Mouse (Mus musculus) liver, embryonic 13.5 days (tissue): ENCODE measurements around the gene Sh2b2. TPM values are rescaled to one million over a fixed set of nuclear protein-coding genes. Genes with fewer than 3 reads are reported as not detected.

ENCODE experiments used
- ATAC-seq: fragments of 200-750 bp; cut with Nextera tagmentation; 2 replicates; pipeline ENCODE4 v1.8.0; 2017; ENCODE audit warnings: low read depth, mild to moderate bottlenecking, moderate number of reproducible peaks, moderate library complexity
- DNase-seq: peaks from one replicate; pipeline ENCODE4 v3.0.0; 2022
- H3K27ac ChIP-seq: fragments of 300-500 bp; sonication (generic); 2 replicates; pipeline ENCODE4 v1.5.1; 2015; ENCODE audit warnings: moderate library complexity, mild to moderate bottlenecking, inconsistent platforms
- H3K27me3 ChIP-seq: fragments of 300-500 bp; sonication (generic); 2 replicates; pipeline ENCODE4 v1.6.1; 2015; ENCODE audit warnings: mild to moderate bottlenecking, inconsistent platforms
- H3K36me3 ChIP-seq: fragments of 300-500 bp; sonication (generic); 2 replicates; pipeline ENCODE4 v1.6.1; 2015; ENCODE audit warnings: mild to moderate bottlenecking, inconsistent platforms
- H3K4me1 ChIP-seq: fragments of 300-500 bp; sonication (generic); replicated peaks from 2 replicates; pipeline ENCODE4 v1.6.1; 2015; ENCODE audit warnings: inconsistent platforms
- H3K4me2 ChIP-seq: fragments of 300-500 bp; sonication (generic); 2 replicates; pipeline ENCODE4 v1.6.1; 2015; ENCODE audit warnings: inconsistent platforms, mild to moderate bottlenecking, moderate library complexity
- H3K4me3 ChIP-seq: fragments of 300-500 bp; sonication (generic); replicated peaks from 2 replicates; pipeline ENCODE4 v1.5.1; 2015; ENCODE audit warnings: mild to moderate bottlenecking, inconsistent platforms
- H3K9ac ChIP-seq: fragments of 300-500 bp; sonication (generic); 2 replicates; pipeline ENCODE4 v1.6.1; 2015; ENCODE audit warnings: mild to moderate bottlenecking, inconsistent platforms
- H3K9me3 ChIP-seq: fragments of 300-500 bp; sonication (generic); replicated peaks from 2 replicates; pipeline ENCODE4 v1.6.1; 2016; ENCODE audit warnings: inconsistent platforms
- WGBS: fragments of 180-500 bp; shearing (Covaris S2); methylation state at CpG from one replicate; pipeline ENCODE4 v1.1.7; 2015; ENCODE audit not compliant: insufficient replicate concordance; 5-methylcytosine and 5-hydroxymethylcytosine counted together
- polyA plus RNA-seq: library from polyadenylated mRNA; unstranded; fragments of >200 nt; fragmentation: Nextera tagmentation; extraction: Ambion mirVana; gene quantifications from 2 replicates; pipeline ENCODE4 v1.2.1, GENCODE M21; 2015

Gene Sh2b2
- polyA plus RNA-seq, 1 experiment from 2014 or later, result 1.4 TPM

- 4% methylated on average over 19 of the region's 19 CpGs for WGBS
- H3K9me3 ChIP-seq, result no peaks in the 10 kb centered on the region
- no peak overlapping the region for H3K9ac ChIP-seq
- ATAC-seq (no peak), DNase-seq (no peak)
- H3K4me3 ChIP-seq, result peak overlapping the region; percentile 12; the same call in 1 of the 2 replicates
- peak overlapping the region; percentile 52 for H3K4me2 ChIP-seq
- no peaks in the 10 kb centered on the region for H3K36me3 ChIP-seq
- peaks cover 34% of the 10 kb centered on the region for H3K27me3 ChIP-seq
- H3K4me1 ChIP-seq, result peaks cover 15% of the 10 kb centered on the region
- no peak overlapping the region for H3K27ac ChIP-seq
These were observed 8.7 kb downstream of the Sh2b2 start for GRCm38 (mm10) chr5:136237607-136238006.

DNA sequence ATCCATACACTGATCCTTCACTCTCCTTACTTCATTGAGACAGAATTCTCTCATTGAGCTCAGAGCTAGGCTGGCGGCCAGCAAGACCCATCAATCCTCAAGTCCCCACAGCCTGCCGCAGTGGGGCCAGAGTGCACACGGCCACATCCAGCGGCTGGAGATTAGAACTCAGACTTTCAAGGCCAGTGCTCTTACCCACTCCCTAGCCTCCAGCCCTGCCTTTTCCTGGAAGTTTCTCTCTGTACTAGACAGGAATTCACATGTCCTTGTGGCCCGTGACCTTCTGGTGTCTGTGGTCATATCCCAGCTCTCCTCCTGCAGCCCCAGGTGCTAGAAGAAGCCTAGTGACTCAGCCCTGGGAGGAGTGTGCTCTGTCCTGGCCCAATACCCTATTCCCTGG, 9.7 kb downstream of the Sh2b2 start:
- ATAC-seq (no peak), DNase-seq (no peak)
- no peaks in the 10 kb centered on the region for H3K9me3 ChIP-seq
- H3K9ac ChIP-seq, result no peak overlapping the region
- H3K27ac ChIP-seq, result no peak overlapping the region
- H3K4me2 ChIP-seq, result no peak overlapping the region
- H3K4me1 ChIP-seq, result peaks cover 13% of the 10 kb centered on the region
- 0 out of 2 replicates have a peak, but pooled peaks cover 5% of the 10 kb centered on the region for H3K36me3 ChIP-seq
- H3K4me3 ChIP-seq, result no peak overlapping the region
- WGBS, result 64% methylated on average over 5 of the region's 5 CpGs
- H3K27me3 ChIP-seq, result peaks cover 38% of the 10 kb centered on the region

GRCm38 (mm10) chr5:136230348-136231035, 15.9 kb downstream of the Sh2b2 start:
- H3K27me3 ChIP-seq, result peaks cover 10% of the 10 kb centered on the region
- H3K9me3 ChIP-seq, result no peaks in the 10 kb centered on the region
- H3K36me3 ChIP-seq, result 0 out of 2 replicates have a peak, but pooled peaks cover 9% of the 10 kb centered on the region
- no peak overlapping the region for H3K9ac ChIP-seq
- no peak overlapping the region for H3K4me3 ChIP-seq
- peaks cover 8% of the 10 kb centered on the region; the same call in 1 of the 2 replicates for H3K4me1 ChIP-seq
- DNase-seq, result no peak
- H3K4me2 ChIP-seq, result no peak overlapping the region
- ATAC-seq, result no peak
- 62% methylated on average over 4 of the region's 4 CpGs for WGBS
- H3K27ac ChIP-seq, result no peak overlapping the region

DNA sequence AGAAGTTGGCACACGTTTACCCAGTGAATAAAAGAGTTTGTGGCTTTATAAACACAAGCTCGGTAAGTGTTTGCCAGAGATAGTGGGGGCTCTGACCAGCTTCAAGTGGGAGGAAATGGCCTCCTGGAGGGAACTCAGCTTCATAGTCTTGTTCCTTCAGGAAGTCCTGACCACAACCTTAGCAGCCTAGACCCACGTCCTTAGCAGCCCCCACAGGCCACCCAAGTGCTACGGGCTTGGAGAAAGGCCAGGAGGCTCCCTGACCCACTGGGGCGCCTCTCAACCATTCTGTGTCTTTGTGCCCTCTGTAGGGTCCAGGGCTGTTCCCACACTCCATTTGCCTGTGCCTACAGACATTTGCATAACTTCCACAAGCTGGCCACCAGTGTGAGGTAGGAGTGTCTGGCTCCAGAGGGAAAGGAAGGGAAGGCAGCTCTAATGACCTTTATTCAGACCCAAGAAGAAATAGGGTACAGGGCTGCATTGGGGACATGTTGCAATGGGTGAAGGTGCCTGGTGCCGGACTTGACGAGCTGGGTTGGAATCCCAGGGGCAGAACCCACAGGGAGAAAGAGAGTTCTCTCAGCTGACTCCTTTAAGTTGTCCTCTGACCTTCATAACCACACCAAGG, 20.0 kb downstream of the Sh2b2 start:
- 0 out of 2 replicates have a peak, but pooled peaks cover 2% of the 10 kb centered on the region for H3K36me3 ChIP-seq
- ATAC-seq (no peak), DNase-seq (no peak)
- no peak overlapping the region for H3K27ac ChIP-seq
- peaks cover 2% of the 10 kb centered on the region; the same call in 1 of the 2 replicates for H3K27me3 ChIP-seq
- WGBS, result 32% methylated on average over 7 of the region's 7 CpGs
- 0 out of 2 replicates have a peak, but pooled peaks cover 8% of the 10 kb centered on the region for H3K4me1 ChIP-seq
- no peak overlapping the region for H3K4me2 ChIP-seq
- H3K9me3 ChIP-seq, result no peaks in the 10 kb centered on the region
- no peak overlapping the region for H3K9ac ChIP-seq
- no peak overlapping the region for H3K4me3 ChIP-seq

GRCm38 (mm10) chr5:136218585-136218984, 27.8 kb downstream of the Sh2b2 start:
- DNase-seq (no peak), ATAC-seq (no peak)
- Histone ChIP-seq H3K9me3 (0 out of 2 replicates have a peak, but pooled peaks cover 8% of the 10 kb centered on the region), H3K9ac (no peak overlapping the region), H3K4me1 (peaks cover 8% of the 10 kb centered on the region; the same call in 1 of the 2 replicates), H3K27me3 (no peaks in the 10 kb centered on the region), H3K4me2 (no peak overlapping the region), H3K4me3 (no peak overlapping the region), H3K36me3 (no peaks in the 10 kb centered on the region), H3K27ac (no peak overlapping the region)
- 75% methylated on average over 12 of the region's 12 CpGs for WGBS

- H3K27ac ChIP-seq, result no peak overlapping the region
- H3K4me2 ChIP-seq, result no peak overlapping the region
- H3K4me1 ChIP-seq, result peaks cover 8% of the 10 kb centered on the region; the same call in 1 of the 2 replicates
- DNase-seq (no peak), ATAC-seq (no peak)
- no peak overlapping the region for H3K4me3 ChIP-seq
- H3K9ac ChIP-seq, result no peak overlapping the region
- H3K9me3 ChIP-seq, result 0 out of 2 replicates have a peak, but pooled peaks cover 8% of the 10 kb centered on the region
- H3K27me3 ChIP-seq, result no peaks in the 10 kb centered on the region
- H3K36me3 ChIP-seq, result no peaks in the 10 kb centered on the region
- WGBS, result 37% methylated on average over 4 of the region's 4 CpGs
These were observed 28.4 kb downstream of the Sh2b2 start for GRCm38 (mm10) chr5:136217932-136218381.

GRCm38 (mm10) chr5:136217004-136217665, 29.2 kb downstream of the Sh2b2 start:
- no peak for DNase-seq
- Histone ChIP-seq H3K4me1 (peaks cover 8% of the 10 kb centered on the region; the same call in 1 of the 2 replicates), H3K9me3 (0 out of 2 replicates have a peak, but pooled peaks cover 8% of the 10 kb centered on the region), H3K27ac (no peak overlapping the region), H3K27me3 (no peaks in the 10 kb centered on the region), H3K36me3 (no peaks in the 10 kb centered on the region), H3K4me2 (no peak overlapping the region), H3K9ac (no peak overlapping the region), H3K4me3 (no peak overlapping the region)
- no peak for ATAC-seq
- 60% methylated on average over 18 of the region's 18 CpGs for WGBS

DNA sequence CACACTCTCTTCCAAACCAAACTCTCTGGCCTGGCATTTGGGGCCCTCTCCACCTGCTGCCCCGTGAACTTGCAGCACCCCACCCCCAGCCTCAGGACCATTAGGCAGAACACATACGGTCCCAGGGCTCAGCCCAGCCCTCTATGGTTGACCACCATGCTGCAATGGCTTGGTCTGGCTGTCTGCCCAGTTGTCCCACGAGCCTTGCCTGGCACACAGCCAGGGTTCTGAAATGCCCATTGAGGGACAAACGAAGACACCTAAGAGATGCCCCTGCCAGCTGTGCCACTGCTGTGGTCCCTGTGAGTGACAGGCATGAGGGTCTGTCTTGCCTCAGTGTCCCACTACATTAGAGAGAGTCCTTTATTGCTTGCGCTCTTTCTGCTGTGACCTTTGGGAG, 30.4 kb downstream of the Sh2b2 start:
- ATAC-seq, result no peak
- Histone ChIP-seq H3K4me1 (peaks cover 8% of the 10 kb centered on the region; the same call in 1 of the 2 replicates), H3K27me3 (no peaks in the 10 kb centered on the region), H3K9ac (no peak overlapping the region), H3K4me2 (no peak overlapping the region), H3K27ac (no peak overlapping the region), H3K9me3 (0 out of 2 replicates have a peak, but pooled peaks cover 8% of the 10 kb centered on the region), H3K4me3 (no peak overlapping the region), H3K36me3 (no peaks in the 10 kb centered on the region)
- no peak for DNase-seq
- 73% methylated on average over 5 of the region's 5 CpGs for WGBS

DNA sequence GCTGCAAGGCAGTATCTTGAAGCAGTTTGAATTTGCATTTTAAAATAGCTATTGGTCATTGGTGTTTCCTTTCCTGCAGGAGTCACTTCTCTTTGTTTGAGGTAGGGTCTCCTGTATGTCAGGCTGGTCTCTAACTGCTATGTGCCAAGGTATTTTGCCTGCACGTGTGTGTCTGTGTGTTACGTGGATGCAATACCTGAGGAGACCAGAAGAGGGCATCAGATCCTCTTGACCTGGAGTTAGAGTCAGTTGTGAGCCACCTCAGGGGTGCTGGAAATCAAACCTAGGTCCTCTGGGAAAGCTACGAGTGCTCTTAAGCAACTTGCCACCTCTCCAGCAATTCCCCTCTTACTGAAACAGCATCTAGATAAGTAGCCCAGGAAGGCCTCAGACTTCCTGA, 31.1 kb downstream of the Sh2b2 start:
- ATAC-seq (no peak), DNase-seq (no peak)
- Histone ChIP-seq H3K36me3 (no peaks in the 10 kb centered on the region), H3K9me3 (0 out of 2 replicates have a peak, but pooled peaks cover 8% of the 10 kb centered on the region), H3K4me2 (no peak overlapping the region), H3K27ac (no peak overlapping the region), H3K27me3 (no peaks in the 10 kb centered on the region), H3K9ac (no peak overlapping the region), H3K4me1 (peaks cover 8% of the 10 kb centered on the region; the same call in 1 of the 2 replicates), H3K4me3 (no peak overlapping the region)
- WGBS, result 80% methylated on average over 3 of the region's 3 CpGs

DNA sequence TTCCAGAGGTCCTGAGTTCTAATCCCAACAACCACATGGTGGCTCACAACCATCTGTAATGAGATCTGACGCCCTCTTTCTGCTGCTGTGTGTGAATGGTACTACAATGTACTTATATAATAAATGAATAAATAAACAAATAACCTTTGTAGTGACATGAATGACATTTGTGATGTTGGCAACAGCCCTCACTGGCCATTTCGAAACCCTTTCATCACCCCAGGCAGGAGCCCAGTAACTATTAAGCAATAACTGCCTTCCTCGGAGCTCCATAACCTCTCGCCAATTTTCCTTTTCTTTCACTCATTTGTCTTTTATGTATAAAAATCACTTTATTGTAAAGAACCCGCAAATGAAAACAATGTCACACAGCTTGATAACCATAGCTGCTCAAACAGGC, 32.6 kb downstream of the Sh2b2 start:
- ATAC-seq (no peak), DNase-seq (no peak)
- Histone ChIP-seq H3K9ac (no peak overlapping the region), H3K4me2 (no peak overlapping the region), H3K4me1 (peaks cover 8% of the 10 kb centered on the region; the same call in 1 of the 2 replicates), H3K4me3 (no peak overlapping the region), H3K27me3 (no peaks in the 10 kb centered on the region), H3K27ac (no peak overlapping the region), H3K36me3 (no peaks in the 10 kb centered on the region), H3K9me3 (0 out of 2 replicates have a peak, but pooled peaks cover 8% of the 10 kb centered on the region)
- 57% methylated on average over 5 of the region's 5 CpGs for WGBS

DNA sequence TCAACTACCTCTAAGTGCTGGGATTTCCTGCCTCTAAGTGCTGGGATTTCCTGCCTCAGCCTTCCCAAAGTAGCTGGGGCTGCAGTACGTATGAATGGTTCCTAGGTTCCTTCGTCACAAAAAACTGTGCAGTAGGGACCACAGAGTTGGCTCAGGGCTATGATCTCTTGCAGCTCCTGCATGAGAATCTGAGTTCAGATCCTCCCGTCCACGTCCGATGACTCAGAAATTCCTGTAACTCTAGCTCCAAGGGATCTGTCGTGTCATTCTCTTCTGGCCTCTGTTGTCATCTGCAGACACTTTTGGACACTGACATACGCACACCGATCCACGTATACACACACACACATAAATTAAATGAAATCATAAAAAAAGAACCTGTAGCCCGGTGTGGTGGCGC, 33.6 kb downstream of the Sh2b2 start:
- Histone ChIP-seq H3K27me3 (no peaks in the 10 kb centered on the region), H3K4me1 (0 out of 2 replicates have a peak, but pooled peaks cover 2% of the 10 kb centered on the region), H3K4me2 (no peak overlapping the region), H3K4me3 (no peak overlapping the region), H3K36me3 (no peaks in the 10 kb centered on the region), H3K27ac (no peak overlapping the region), H3K9me3 (0 out of 2 replicates have a peak, but pooled peaks cover 8% of the 10 kb centered on the region), H3K9ac (no peak overlapping the region)
- no peak for ATAC-seq
- no peak for DNase-seq
- 72% methylated on average over 11 of the region's 11 CpGs for WGBS
